Mouse (Mus musculus) heart, embryonic 13.5 days (tissue): ENCODE measurements around the gene Gm4981. TPM values are rescaled to one million over a fixed set of nuclear protein-coding genes. Genes with fewer than 3 reads are reported as not detected.
A peak's percentile ranks its signal among the peaks of the same experiment; 100 is the strongest.
"Not testable (repeated sequence)": the region's sequence is repeated elsewhere in the genome, so short reads cannot be mapped to it uniquely, and the experiment has no call there.

Experiments
- ATAC-seq: fragments of 200-750 bp; cut with Nextera tagmentation; 2 replicates; pipeline ENCODE4 v1.8.0; 2017; ENCODE audit warnings: moderate TSS enrichment; ENCODE audit not compliant: insufficient number of reproducible peaks, low FRiP score, low TSS enrichment; ENCODE audit errors: extremely low read depth
- H3K27ac ChIP-seq: fragments of 300-500 bp; sonication (generic); replicated peaks from 2 replicates; pipeline ENCODE4 v1.5.1; 2015; ENCODE audit warnings: moderate library complexity, mild to moderate bottlenecking, inconsistent platforms
- H3K27me3 ChIP-seq: fragments of 300-500 bp; sonication (generic); replicated peaks from 2 replicates; pipeline ENCODE4 v1.6.1; 2015; ENCODE audit warnings: mild to moderate bottlenecking, inconsistent platforms
- H3K36me3 ChIP-seq: fragments of 300-500 bp; sonication (generic); 2 replicates; pipeline ENCODE4 v1.6.1; 2015; ENCODE audit warnings: mild to moderate bottlenecking, inconsistent platforms
- H3K4me1 ChIP-seq: fragments of 300-500 bp; sonication (generic); 2 replicates; pipeline ENCODE4 v1.6.1; 2015; ENCODE audit warnings: inconsistent platforms
- H3K4me2 ChIP-seq: fragments of 300-500 bp; sonication (generic); 2 replicates; pipeline ENCODE4 v1.6.1; 2015; ENCODE audit warnings: inconsistent platforms, mild to moderate bottlenecking, moderate library complexity
- H3K4me3 ChIP-seq: fragments of 300-500 bp; sonication (generic); 2 replicates; pipeline ENCODE4 v1.5.1; 2015; ENCODE audit warnings: moderate library complexity, mild to moderate bottlenecking, inconsistent platforms
- H3K9ac ChIP-seq: fragments of 300-500 bp; sonication (generic); 2 replicates; pipeline ENCODE4 v1.6.1; 2015; ENCODE audit warnings: inconsistent platforms, mild to moderate bottlenecking, moderate library complexity
- H3K9me3 ChIP-seq: fragments of 300-500 bp; sonication (generic); 2 replicates; pipeline ENCODE4 v1.6.1; 2016; ENCODE audit warnings: inconsistent platforms
- WGBS: fragments of 180-500 bp; shearing (Covaris S2); methylation state at CpG from one replicate; pipeline ENCODE4 v1.1.7; 2015; ENCODE audit warnings: mixed read lengths; 5-methylcytosine and 5-hydroxymethylcytosine counted together
- polyA plus RNA-seq: library from polyadenylated mRNA; unstranded; fragments of >200 nt; fragmentation: Nextera tagmentation; extraction: Ambion mirVana; gene quantifications from 2 replicates; pipeline ENCODE4 v1.2.1, GENCODE M21; 2015

Gene Gm4981
- polyA plus RNA-seq, 1 experiment from 2014 or later: not detected

- H3K4me1 ChIP-seq, H3K36me3 ChIP-seq, H3K27ac ChIP-seq, H3K4me2 ChIP-seq, H3K4me3 ChIP-seq, H3K27me3 ChIP-seq, H3K9ac ChIP-seq: not testable (repeated sequence)
- 62% methylated on average over 6 of the region's 8 CpGs for WGBS
- peaks cover 15% of the 10 kb centered on the region for H3K9me3 ChIP-seq
- peak; percentile 23 for ATAC-seq
Observed at GRCm38 (mm10) chr10:58232641-58232969, 3.9 kb downstream of the Gm4981 start, which contains the start of gene Duxf3. Gene Duxf3 (minus strand): TSS chr10:58232675.

DNA sequence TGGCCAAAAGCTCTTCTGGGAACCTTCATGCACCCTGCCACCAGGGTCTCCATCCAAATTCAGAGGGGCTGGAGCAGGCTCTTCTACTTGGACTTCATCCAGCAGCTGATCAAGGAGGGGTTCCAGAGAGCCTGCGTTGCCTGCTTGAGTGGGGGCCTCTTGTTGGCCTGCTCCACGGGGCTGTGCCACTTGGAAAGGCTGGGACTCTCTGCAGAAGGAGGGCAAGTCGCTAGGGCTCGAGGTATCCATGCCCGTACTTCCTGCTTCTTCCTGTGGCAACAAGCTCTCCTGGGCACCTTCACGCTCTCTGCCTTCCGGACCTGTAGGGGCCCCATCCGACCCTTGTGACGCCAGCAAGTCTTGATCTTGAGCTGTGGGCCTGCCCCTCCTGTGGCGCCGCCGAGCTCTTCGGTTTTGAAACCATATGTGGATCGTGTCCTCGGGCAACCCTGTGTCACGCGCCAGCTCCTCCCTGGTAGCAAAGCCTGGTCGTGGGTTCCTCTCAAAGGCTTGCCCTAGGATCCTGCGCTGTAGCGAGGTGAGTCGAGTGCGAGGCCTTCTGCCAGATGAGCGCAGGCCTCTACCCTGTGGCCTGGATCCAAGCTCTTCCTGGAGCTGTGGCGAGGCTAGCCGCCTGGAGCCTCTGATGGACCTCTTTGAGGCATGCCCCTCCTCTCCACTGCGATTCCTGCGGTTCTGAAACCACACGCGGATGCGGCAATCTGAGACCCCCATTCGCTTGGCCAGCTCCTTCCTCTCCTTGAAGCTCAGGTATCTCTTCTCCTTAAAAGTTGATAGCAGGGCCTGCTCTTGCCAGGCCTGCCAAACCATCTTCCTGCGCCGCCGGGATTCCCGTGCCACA lies 4.5 kb downstream of the Gm4981 start:
- peaks cover 15% of the 10 kb centered on the region for H3K9me3 ChIP-seq
- WGBS: 81% methylated on average over 35 of the region's 35 CpGs
- not testable (repeated sequence) for H3K4me1 ChIP-seq, H3K27ac ChIP-seq, H3K9ac ChIP-seq, H3K36me3 ChIP-seq, H3K4me2 ChIP-seq, H3K4me3 ChIP-seq, H3K27me3 ChIP-seq
- peak; percentile 75 for ATAC-seq

DNA sequence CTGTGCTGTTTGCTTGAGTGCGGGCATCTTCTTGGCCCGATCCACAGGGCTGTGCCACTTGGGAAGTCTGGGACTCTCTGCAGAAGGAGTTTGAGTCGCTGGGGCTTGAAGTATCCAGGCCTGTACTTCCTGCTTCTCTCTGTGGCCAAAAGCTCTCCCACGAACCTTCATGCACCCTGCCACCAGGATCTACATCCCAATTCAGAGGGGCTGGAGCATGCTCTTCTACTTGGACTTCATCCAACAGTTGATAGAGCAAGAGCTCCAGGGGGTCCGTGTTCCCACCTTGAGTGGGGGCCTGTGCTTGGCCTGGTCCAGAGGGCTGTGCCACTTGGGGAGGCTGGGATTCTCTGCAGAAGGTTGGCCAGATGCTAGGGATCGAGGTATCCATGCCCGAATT lies 5.4 kb downstream of the Gm4981 start:
- not testable (repeated sequence) for H3K36me3 ChIP-seq
- ATAC-seq: peak; percentile 34

GRCm38 (mm10) chr10:58230021-58230420 lies 6.5 kb downstream of the Gm4981 start:
- not testable (repeated sequence) for H3K4me2 ChIP-seq, H3K9ac ChIP-seq, ATAC-seq, H3K27me3 ChIP-seq, H3K4me1 ChIP-seq, H3K36me3 ChIP-seq, H3K4me3 ChIP-seq, H3K27ac ChIP-seq
- H3K9me3 ChIP-seq: peaks cover 19% of the 10 kb centered on the region
- WGBS: 49% methylated on average over 3 of the region's 3 CpGs

More for the DNA sequence above, 5.4 kb downstream of the Gm4981 start:
- not testable (repeated sequence) for H3K27ac ChIP-seq, H3K4me2 ChIP-seq, H3K4me3 ChIP-seq, H3K4me1 ChIP-seq, H3K9ac ChIP-seq, H3K27me3 ChIP-seq
- peaks cover 19% of the 10 kb centered on the region for H3K9me3 ChIP-seq
- WGBS: 77% methylated on average over 5 of the region's 7 CpGs

GRCm38 (mm10) chr10:58227798-58228197 lies 8.7 kb downstream of the Gm4981 start:
- WGBS: 74% methylated on average over 2 of the region's 6 CpGs

GRCm38 (mm10) chr10:58226357-58226756 lies 10.1 kb downstream of the Gm4981 start:
- H3K9me3 ChIP-seq, H3K4me2 ChIP-seq, H3K27ac ChIP-seq, ATAC-seq, H3K9ac ChIP-seq, H3K27me3 ChIP-seq, H3K36me3 ChIP-seq, H3K4me1 ChIP-seq, H3K4me3 ChIP-seq: not testable (repeated sequence)
- 64% methylated on average over 4 of the region's 4 CpGs for WGBS

More at GRCm38 (mm10) chr10:58227798-58228197, 8.7 kb downstream of the Gm4981 start:
- not testable (repeated sequence) for H3K4me3 ChIP-seq, H3K4me2 ChIP-seq, ATAC-seq, H3K27ac ChIP-seq, H3K9ac ChIP-seq, H3K36me3 ChIP-seq, H3K4me1 ChIP-seq, H3K27me3 ChIP-seq
- peaks cover 19% of the 10 kb centered on the region for H3K9me3 ChIP-seq

DNA sequence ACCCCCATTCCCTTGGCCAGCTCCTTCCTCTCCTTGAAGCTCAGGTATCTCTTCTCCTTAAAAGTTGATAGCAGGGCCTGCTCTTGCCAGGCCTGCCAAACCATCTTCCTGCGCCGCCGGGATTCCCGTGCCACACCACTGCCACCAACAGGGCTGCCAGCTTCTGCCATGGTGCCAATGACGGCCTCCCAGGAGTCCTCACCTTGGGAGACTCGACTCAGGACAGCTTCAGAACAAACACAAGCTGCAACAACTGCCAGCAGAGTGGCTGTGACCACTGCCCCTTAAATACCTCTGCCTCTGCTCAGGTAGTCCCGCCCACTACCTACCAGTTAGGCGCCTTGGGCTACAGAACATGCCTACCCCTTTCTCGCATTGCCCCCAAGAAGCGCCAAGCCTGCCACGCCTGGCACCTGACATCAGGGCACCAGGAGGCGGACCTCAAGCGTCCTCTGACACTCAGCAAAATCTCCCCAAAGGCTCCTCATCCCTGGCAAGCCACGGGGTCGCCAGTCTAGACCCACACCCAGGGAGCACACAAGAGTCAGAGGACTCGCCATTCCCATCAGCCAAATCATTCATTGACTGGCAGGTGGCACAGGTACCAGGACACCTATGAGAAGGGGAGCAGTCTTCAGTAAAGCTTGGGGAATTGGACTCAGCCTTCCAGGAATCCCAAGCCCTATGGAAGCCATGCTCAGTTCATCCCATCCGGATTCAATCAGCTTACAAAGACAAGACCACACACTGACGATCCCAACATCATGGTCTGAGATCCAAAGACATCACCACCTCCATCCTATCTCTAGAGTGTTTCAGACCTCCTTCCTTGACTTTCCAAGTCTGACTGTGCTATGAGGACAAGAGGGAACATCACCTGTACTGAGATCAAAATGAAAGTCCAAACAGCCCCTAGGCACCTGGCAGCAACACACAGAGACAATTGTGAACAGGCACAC lies 11.4 kb downstream of the Gm4981 start, which contains the start of gene AW822073:
Gene AW822073 (minus strand): TSS at position 104 of the 959 bp plus-strand sequence.
- not testable (repeated sequence) for H3K9ac ChIP-seq, H3K27ac ChIP-seq, H3K27me3 ChIP-seq, ATAC-seq, H3K4me2 ChIP-seq, H3K4me1 ChIP-seq, H3K4me3 ChIP-seq, H3K9me3 ChIP-seq, H3K36me3 ChIP-seq
- 77% methylated on average over 18 of the region's 18 CpGs for WGBS

DNA sequence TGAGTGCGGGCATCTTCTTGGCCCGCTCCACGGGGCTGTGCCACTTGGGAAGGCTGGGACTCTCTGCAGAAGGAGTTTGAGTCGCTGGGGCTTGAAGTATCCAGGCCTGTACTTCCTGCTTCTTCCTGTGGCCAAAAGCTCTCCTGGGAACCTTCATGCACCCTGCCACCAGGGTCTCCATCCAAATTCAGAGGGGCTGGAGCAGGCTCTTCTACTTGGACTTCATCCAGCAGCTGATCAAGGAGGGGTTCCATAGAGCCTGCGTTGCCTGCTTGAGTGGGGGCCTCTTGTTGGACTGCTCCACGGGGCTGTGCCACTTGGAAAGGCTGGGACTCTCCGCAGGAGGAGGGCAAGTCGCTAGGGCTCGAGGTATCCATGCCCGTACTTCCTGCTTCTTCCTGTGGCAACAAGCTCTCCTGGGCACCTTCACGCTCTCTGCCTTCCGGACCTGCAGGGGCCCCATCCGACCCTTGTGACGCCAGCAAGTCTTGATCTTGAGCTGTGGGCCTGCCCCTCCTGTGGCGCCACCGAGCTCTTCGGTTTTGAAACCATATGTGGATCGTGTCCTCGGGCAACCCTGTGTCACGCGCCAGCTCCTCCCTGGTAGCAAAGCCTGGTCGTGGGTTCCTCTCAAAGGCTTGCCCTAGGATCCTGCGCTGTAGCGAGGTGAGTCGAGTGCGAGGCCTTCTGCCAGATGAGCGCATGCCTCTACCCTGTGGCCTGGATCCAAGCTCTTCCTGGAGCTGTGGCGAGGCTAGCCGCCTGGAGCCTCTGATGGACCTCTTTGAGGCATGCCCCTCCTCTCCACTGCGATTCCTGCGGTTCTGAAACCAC lies 12.3 kb downstream of the Gm4981 start:
- not testable (repeated sequence) for H3K36me3 ChIP-seq, H3K4me1 ChIP-seq, H3K9me3 ChIP-seq, H3K9ac ChIP-seq, H3K27ac ChIP-seq, H3K27me3 ChIP-seq, H3K4me3 ChIP-seq, ATAC-seq, H3K4me2 ChIP-seq
- 75% methylated on average over 31 of the region's 31 CpGs for WGBS

DNA sequence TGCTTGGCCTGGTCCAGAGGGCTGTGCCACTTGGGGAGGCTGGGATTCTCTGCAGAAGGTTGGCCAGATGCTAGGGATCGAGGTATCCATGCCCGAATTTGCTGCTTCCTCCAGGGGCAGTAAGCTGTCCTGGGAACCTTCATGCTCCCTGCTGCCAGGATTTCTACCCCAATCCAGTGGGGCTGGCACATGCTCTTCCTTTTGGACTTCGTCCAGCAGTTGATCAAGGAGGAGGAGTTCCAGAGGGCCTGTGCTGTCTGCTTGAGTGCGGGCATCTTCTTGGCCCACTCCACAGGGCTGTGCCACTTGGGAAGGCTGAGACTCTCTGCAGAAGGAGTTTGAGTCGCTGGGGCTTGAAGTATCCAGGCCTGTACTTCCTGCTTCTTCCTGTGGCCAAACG lies 13.3 kb downstream of the Gm4981 start:
- ATAC-seq, H3K4me2 ChIP-seq, H3K9ac ChIP-seq, H3K9me3 ChIP-seq, H3K27me3 ChIP-seq, H3K36me3 ChIP-seq, H3K4me1 ChIP-seq, H3K27ac ChIP-seq, H3K4me3 ChIP-seq: not testable (repeated sequence)
- 66% methylated on average over 4 of the region's 6 CpGs for WGBS

DNA sequence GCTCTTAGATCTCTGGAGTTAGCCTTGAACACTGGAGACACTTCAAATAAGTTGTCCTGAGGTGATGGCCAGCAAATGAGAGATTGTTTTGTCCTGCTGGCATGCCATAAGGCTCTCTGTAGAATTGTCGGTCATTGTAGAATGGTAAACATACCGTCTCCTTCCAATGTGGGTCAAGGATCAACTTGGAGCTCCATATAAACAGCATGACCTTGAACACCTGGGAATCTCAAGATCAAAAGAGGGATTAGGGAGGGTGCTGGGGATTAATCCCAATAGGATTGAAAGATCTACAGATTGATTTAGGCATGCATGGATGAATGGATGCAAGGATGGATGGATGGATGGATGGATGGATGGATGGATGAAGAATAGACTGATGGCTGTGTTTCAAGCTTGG lies 14.9 kb downstream of the Gm4981 start:
- 87% methylated on average over 2 of the region's 2 CpGs for WGBS
- not testable (repeated sequence) for H3K4me2 ChIP-seq, H3K4me3 ChIP-seq, H3K27ac ChIP-seq, H3K9me3 ChIP-seq, H3K36me3 ChIP-seq, H3K27me3 ChIP-seq, H3K9ac ChIP-seq, ATAC-seq, H3K4me1 ChIP-seq

DNA sequence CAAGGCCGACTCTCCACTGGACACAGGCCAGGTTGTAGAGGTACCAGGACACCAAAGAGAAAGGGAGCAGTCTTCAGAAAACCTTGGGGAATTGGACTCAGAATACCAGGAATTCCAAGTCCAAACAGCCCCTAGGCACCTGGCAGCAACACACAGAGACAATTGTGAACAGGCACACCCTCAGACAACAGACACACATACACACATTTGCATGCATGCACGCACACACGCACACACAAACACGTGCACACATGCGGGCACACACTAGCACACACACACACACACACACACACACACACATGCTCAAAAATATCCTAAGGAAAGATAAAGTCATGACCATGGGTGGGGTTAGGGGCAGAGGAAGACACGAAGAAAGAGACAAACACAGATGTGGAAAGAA lies 15.8 kb downstream of the Gm4981 start:
- H3K36me3 ChIP-seq: no peaks in the 10 kb centered on the region
- H3K9ac ChIP-seq: no peak overlapping the region
- ATAC-seq: no peak
- WGBS: 71% methylated on average over 6 of the region's 6 CpGs
- no peak overlapping the region for H3K27ac ChIP-seq
- no peaks in the 10 kb centered on the region for H3K4me1 ChIP-seq
- H3K27me3 ChIP-seq: no peaks in the 10 kb centered on the region
- no peak overlapping the region for H3K4me2 ChIP-seq
- H3K9me3 ChIP-seq: peaks cover 3% of the 10 kb centered on the region
- no peak overlapping the region for H3K4me3 ChIP-seq
